Mouse (Mus musculus): ENCODE data around the gene Hoxd9. TPM values are rescaled to one million over a fixed set of nuclear protein-coding genes. Genes with fewer than 3 reads are reported as not detected.

Gene Hoxd9
- polyA plus RNA-seq, 1 experiment from 2014 or later: not detected

- H3K9ac ChIP-seq: no peak overlapping the region
- ATAC-seq (ENCODE audit: extremely low read depth, insufficient number of reproducible peaks, low FRiP score, low TSS enrichment): no peak
- WGBS: 15% methylated on average over 7 of the region's 7 CpGs
- no peak overlapping the region for H3K27ac ChIP-seq (replicated peaks)
- H3K4me3 ChIP-seq: no peak overlapping the region
- no peaks in the 10 kb centered on the region for H3K36me3 ChIP-seq
- H3K4me1 ChIP-seq: peaks cover 6% of the 10 kb centered on the region; the same call in 1 of the 2 replicates
- H3K27me3 ChIP-seq (replicated peaks): peaks cover 100% of the 10 kb centered on the region
- no peak overlapping the region for H3K4me2 ChIP-seq
- no peaks in the 10 kb centered on the region for H3K9me3 ChIP-seq
Observed at GRCm38 (mm10) chr2:74724244-74725015, 26.9 kb downstream of the Hoxd9 start.

GRCm38 (mm10) chr2:74725171-74725570 lies 27.6 kb downstream of the Hoxd9 start:
- Histone ChIP-seq H3K27ac (replicated peaks) (no peak overlapping the region), H3K4me3 (no peak overlapping the region), H3K9me3 (no peaks in the 10 kb centered on the region), H3K4me1 (peaks cover 6% of the 10 kb centered on the region; the same call in 1 of the 2 replicates), H3K4me2 (no peak overlapping the region), H3K9ac (no peak overlapping the region), H3K27me3 (replicated peaks) (peaks cover 100% of the 10 kb centered on the region), H3K36me3 (no peaks in the 10 kb centered on the region)
- 6% methylated on average over 17 of the region's 17 CpGs for WGBS
- ATAC-seq (ENCODE audit: extremely low read depth, insufficient number of reproducible peaks, low FRiP score, low TSS enrichment): no peak

- 16% methylated on average over 5 of the region's 5 CpGs for WGBS
Observed at GRCm38 (mm10) chr2:74726551-74726950, 29.0 kb downstream of the Hoxd9 start, which contains the start of gene Gm28230. Gene Gm28230 (plus strand): TSS chr2:74726728.

GRCm38 (mm10) chr2:74726973-74727639 lies 29.6 kb downstream of the Hoxd9 start:
- no peak overlapping the region for H3K27ac ChIP-seq (replicated peaks)
- peak overlapping the region; percentile 38 for H3K4me3 ChIP-seq
- peaks cover 6% of the 10 kb centered on the region; the same call in 1 of the 2 replicates for H3K4me1 ChIP-seq
- no peak overlapping the region; the same call in 1 of the 2 replicates for H3K9ac ChIP-seq
- peaks cover 100% of the 10 kb centered on the region for H3K27me3 ChIP-seq (replicated peaks)
- peak overlapping the region; percentile 60 for H3K4me2 ChIP-seq
- WGBS: under 1% methylated on average over 43 of the region's 43 CpGs
- ATAC-seq (ENCODE audit: extremely low read depth, insufficient number of reproducible peaks, low FRiP score, low TSS enrichment): no peak
- H3K36me3 ChIP-seq: no peaks in the 10 kb centered on the region
- no peaks in the 10 kb centered on the region for H3K9me3 ChIP-seq

More at GRCm38 (mm10) chr2:74726551-74726950, 29.0 kb downstream of the Hoxd9 start, which contains the start of gene Gm28230:
- no peaks in the 10 kb centered on the region for H3K36me3 ChIP-seq
- no peak for ATAC-seq (ENCODE audit: extremely low read depth, insufficient number of reproducible peaks, low FRiP score, low TSS enrichment)
- H3K4me1 ChIP-seq: peaks cover 6% of the 10 kb centered on the region; the same call in 1 of the 2 replicates
- peaks cover 100% of the 10 kb centered on the region for H3K27me3 ChIP-seq (replicated peaks)
- H3K27ac ChIP-seq (replicated peaks): no peak within 1 kb of the TSS
- peak within 1 kb of the TSS; percentile 38 for H3K4me3 ChIP-seq
- H3K9ac ChIP-seq: no peak within 1 kb of the TSS; the same call in 1 of the 2 replicates
- H3K9me3 ChIP-seq: no peaks in the 10 kb centered on the region
- H3K4me2 ChIP-seq: peak within 1 kb of the TSS; percentile 60

GRCm38 (mm10) chr2:74727640-74728302 lies 30.2 kb downstream of the Hoxd9 start:
- H3K27ac ChIP-seq (replicated peaks): no peak overlapping the region
- H3K4me3 ChIP-seq: peak overlapping the region; percentile 38
- no peaks in the 10 kb centered on the region for H3K36me3 ChIP-seq
- H3K9ac ChIP-seq: no peak overlapping the region
- peaks cover 12% of the 10 kb centered on the region for H3K4me1 ChIP-seq
- peak overlapping the region; percentile 60 for H3K4me2 ChIP-seq
- no peak for ATAC-seq (ENCODE audit: extremely low read depth, insufficient number of reproducible peaks, low FRiP score, low TSS enrichment)
- peaks cover 100% of the 10 kb centered on the region for H3K27me3 ChIP-seq (replicated peaks)
- H3K9me3 ChIP-seq: no peaks in the 10 kb centered on the region
- WGBS: under 1% methylated on average over 25 of the region's 25 CpGs

- H3K4me1 ChIP-seq: peaks cover 14% of the 10 kb centered on the region
- H3K4me3 ChIP-seq: peak overlapping the region; percentile 38; the same call in 1 of the 2 replicates
Observed at GRCm38 (mm10) chr2:74728303-74728680, 30.8 kb downstream of the Hoxd9 start.

GRCm38 (mm10) chr2:74730331-74730730 lies 32.8 kb downstream of the Hoxd9 start:
- no peak overlapping the region for H3K9ac ChIP-seq
- ATAC-seq (ENCODE audit: extremely low read depth, insufficient number of reproducible peaks, low FRiP score, low TSS enrichment): no peak
- H3K4me2 ChIP-seq: no peak overlapping the region
- WGBS: 10% methylated on average over 8 of the region's 8 CpGs
- H3K36me3 ChIP-seq: no peaks in the 10 kb centered on the region
- no peaks in the 10 kb centered on the region for H3K9me3 ChIP-seq
- no peak overlapping the region for H3K4me3 ChIP-seq
- H3K27ac ChIP-seq (replicated peaks): no peak overlapping the region
- H3K4me1 ChIP-seq: peaks cover 14% of the 10 kb centered on the region
- peaks cover 100% of the 10 kb centered on the region for H3K27me3 ChIP-seq (replicated peaks)

More at GRCm38 (mm10) chr2:74728303-74728680, 30.8 kb downstream of the Hoxd9 start:
- 5% methylated on average over 13 of the region's 13 CpGs for WGBS
- Histone ChIP-seq H3K9me3 (no peaks in the 10 kb centered on the region), H3K27ac (replicated peaks) (no peak overlapping the region), H3K4me2 (peak overlapping the region; percentile 60; the same call in 1 of the 2 replicates), H3K27me3 (replicated peaks) (peaks cover 100% of the 10 kb centered on the region), H3K9ac (no peak overlapping the region), H3K36me3 (no peaks in the 10 kb centered on the region)
- ATAC-seq (ENCODE audit: extremely low read depth, insufficient number of reproducible peaks, low FRiP score, low TSS enrichment): no peak

GRCm38 (mm10) chr2:74731055-74731454 lies 33.5 kb downstream of the Hoxd9 start:
- H3K36me3 ChIP-seq: no peaks in the 10 kb centered on the region
- H3K9ac ChIP-seq: no peak overlapping the region
- H3K27ac ChIP-seq (replicated peaks): no peak overlapping the region
- H3K27me3 ChIP-seq (replicated peaks): peaks cover 100% of the 10 kb centered on the region
- no peak for ATAC-seq (ENCODE audit: extremely low read depth, insufficient number of reproducible peaks, low FRiP score, low TSS enrichment)
- H3K4me3 ChIP-seq: no peak overlapping the region
- no peaks in the 10 kb centered on the region for H3K9me3 ChIP-seq
- no peak overlapping the region for H3K4me2 ChIP-seq
- peaks cover 16% of the 10 kb centered on the region for H3K4me1 ChIP-seq

GRCm38 (mm10) chr2:74731799-74732512 lies 34.4 kb downstream of the Hoxd9 start:
- H3K27me3 ChIP-seq (replicated peaks): peaks cover 100% of the 10 kb centered on the region
- H3K36me3 ChIP-seq: no peaks in the 10 kb centered on the region
- H3K9me3 ChIP-seq: no peaks in the 10 kb centered on the region
- peaks cover 20% of the 10 kb centered on the region for H3K4me1 ChIP-seq
- H3K9ac ChIP-seq: no peak overlapping the region
- no peak overlapping the region for H3K4me3 ChIP-seq
- no peak overlapping the region for H3K27ac ChIP-seq (replicated peaks)
- 8% methylated on average over 9 of the region's 9 CpGs for WGBS
- H3K4me2 ChIP-seq: peak overlapping the region; percentile 41; the same call in 1 of the 2 replicates
- ATAC-seq (ENCODE audit: extremely low read depth, insufficient number of reproducible peaks, low FRiP score, low TSS enrichment): no peak

- Histone ChIP-seq H3K9me3 (no peaks in the 10 kb centered on the region), H3K27me3 (replicated peaks) (peaks cover 100% of the 10 kb centered on the region), H3K4me1 (peaks cover 14% of the 10 kb centered on the region), H3K4me3 (peak overlapping the region; percentile 31), H3K27ac (replicated peaks) (no peak overlapping the region), H3K4me2 (peak overlapping the region; percentile 41), H3K9ac (no peak overlapping the region), H3K36me3 (no peaks in the 10 kb centered on the region)
- no peak for ATAC-seq (ENCODE audit: extremely low read depth, insufficient number of reproducible peaks, low FRiP score, low TSS enrichment)
- WGBS: 1% methylated on average over 52 of the region's 52 CpGs
Observed at GRCm38 (mm10) chr2:74732513-74733316, 35.2 kb downstream of the Hoxd9 start.
